Mouse (Mus musculus): ENCODE data around the gene Fbxo2.
"Not testable (repeated sequence)": the region's sequence is repeated elsewhere in the genome, so short reads cannot be mapped to it uniquely, and the experiment has no call there.

Gene Fbxo2

GRCm38 (mm10) chr4:148160436-148161390 is at the start of gene Fbxo2, which contains the start of gene Fbxo44:
Gene Fbxo2, plus strand, starts transcription at chr4:148160621.
Gene Fbxo44, minus strand, starts transcription at chr4:148160482.
- peak; percentile 32 to 50 for DNase-seq

GRCm38 (mm10) chr4:148112519-148112918 is 47.9 kb upstream of the Fbxo2 start:
- no peak for DNase-seq

GRCm38 (mm10) chr4:148114758-148115391 is 45.5 kb upstream of the Fbxo2 start:
- peak; percentile 64 to 82 for DNase-seq

- peak; percentile 28 to 55 for DNase-seq
These were observed 45.0 kb upstream of the Fbxo2 start for GRCm38 (mm10) chr4:148115467-148115866.

- no peak for DNase-seq
These were observed 43.8 kb upstream of the Fbxo2 start for GRCm38 (mm10) chr4:148116657-148117056.

- DNase-seq = no peak
These were observed 43.0 kb upstream of the Fbxo2 start for GRCm38 (mm10) chr4:148117392-148117791.

GRCm38 (mm10) chr4:148119578-148119977 is 40.8 kb upstream of the Fbxo2 start:
- not testable (repeated sequence) for DNase-seq

- no peak for DNase-seq
These were observed 39.9 kb upstream of the Fbxo2 start for GRCm38 (mm10) chr4:148120555-148120954.

- DNase-seq = no peak
These were observed 39.1 kb upstream of the Fbxo2 start for GRCm38 (mm10) chr4:148121362-148121761.

GRCm38 (mm10) chr4:148121982-148122693 is 38.3 kb upstream of the Fbxo2 start:
- no peak for DNase-seq

- no peak for DNase-seq
These were observed 37.7 kb upstream of the Fbxo2 start for GRCm38 (mm10) chr4:148122694-148123066.

- no peak for DNase-seq
These were observed 32.2 kb upstream of the Fbxo2 start for GRCm38 (mm10) chr4:148128241-148128640.

GRCm38 (mm10) chr4:148128672-148129071 is 31.7 kb upstream of the Fbxo2 start:
- no peak for DNase-seq

GRCm38 (mm10) chr4:148130133-148130532 is 30.3 kb upstream of the Fbxo2 start, which contains the start of gene Mad2l2:
Gene Mad2l2, plus strand, starts transcription at chr4:148130384.
- DNase-seq = no peak

GRCm38 (mm10) chr4:148130561-148131413 is 29.6 kb upstream of the Fbxo2 start, which contains the start of gene Draxin:
Gene Draxin, minus strand, starts transcription at chr4:148130698.
- peak in 1 of 2 experiments; percentile 35 for DNase-seq

- no peak for DNase-seq
These were observed 28.8 kb upstream of the Fbxo2 start for GRCm38 (mm10) chr4:148131497-148132081.

GRCm38 (mm10) chr4:148134988-148135387 is 25.4 kb upstream of the Fbxo2 start:
- DNase-seq = no peak

GRCm38 (mm10) chr4:148137503-148137902 is 22.9 kb upstream of the Fbxo2 start:
- no peak for DNase-seq

- DNase-seq = no peak
These were observed 20.7 kb upstream of the Fbxo2 start for GRCm38 (mm10) chr4:148139767-148140097.

- DNase-seq = peak; percentile 93 to 95
These were observed 20.1 kb upstream of the Fbxo2 start for GRCm38 (mm10) chr4:148140098-148141011.

- DNase-seq = no peak
These were observed 16.7 kb upstream of the Fbxo2 start for GRCm38 (mm10) chr4:148143721-148144120.

Data from kidney, adult 8-10 months (tissue).